Mouse (Mus musculus) large intestine, adult 2 months (tissue): ENCODE results near the gene Fbxw27. TPM values are rescaled to one million over a fixed set of nuclear protein-coding genes. Genes with fewer than 3 reads are reported as not detected.

Source experiments
- polyA plus RNA-seq: library from polyadenylated mRNA; depleted of rRNA; stranded (reverse); fragments of >200 nt; gene quantifications from 2 replicates; pipeline ENCODE4 v1.2.3, GENCODE M21; 2012; rRNA removed

Fbxw27 gene
- polyA plus RNA-seq, 1 experiment = not detected

Other genes with a start within 250 kb of the Fbxw27 start
- not detected in 2 replicates for gene Fbxw15, start 222.4 kb downstream of the Fbxw27 start, polyA plus RNA-seq
- gene Fbxw24, start 164.6 kb downstream of the Fbxw27 start, polyA plus RNA-seq = not detected in 2 replicates
- gene Fbxw25, start 126.0 kb downstream of the Fbxw27 start, polyA plus RNA-seq = not detected in 2 replicates
- gene Fbxw18, start 88.0 kb downstream of the Fbxw27 start, polyA plus RNA-seq = not detected in 2 replicates
- gene Fbxw26, start 44.6 kb downstream of the Fbxw27 start, polyA plus RNA-seq = not detected in 2 replicates
- gene Spink8, start 21.6 kb upstream of the Fbxw27 start, polyA plus RNA-seq = 1.0 TPM in 1 of 2 replicates, not detected in the other
- 31.9 and 40.8 TPM in 2 replicates for gene Nme6, start 42.1 kb upstream of the Fbxw27 start, polyA plus RNA-seq
- gene Camp, start 58.9 kb upstream of the Fbxw27 start, polyA plus RNA-seq = 0.11 and 0.33 TPM in 2 replicates
- 13.8 and 18.0 TPM in 2 replicates for gene Cdc25a, start 84.9 kb upstream of the Fbxw27 start, polyA plus RNA-seq
- 117 and 129 TPM in 2 replicates for gene Map4, start 140.8 kb upstream of the Fbxw27 start, polyA plus RNA-seq